Mouse (Mus musculus) adrenal gland, postnatal 36 days (tissue): ENCODE measurements at regions not wholly inside any gene's neighbourhood (a gene's known extent, or its start where the extent isn't known, plus 50 kb on each side); places are given as distances from the start of the nearest gene placed in this dataset.

Experiments used
- DNase-seq, 2 experiments: peaks; one replicate each; pipeline ENCODE4 v3.0.0; 2021; ENCODE audit warnings: mixed read lengths in 1 of 2

- DNase-seq = no peak
Measured at GRCm38 (mm10) chr4:91180241-91181096, 220.1 kb downstream of the Elavl2 start.

- DNase-seq = no peak
Measured at GRCm38 (mm10) chr4:91164280-91165121, 236.1 kb downstream of the Elavl2 start.

DNA sequence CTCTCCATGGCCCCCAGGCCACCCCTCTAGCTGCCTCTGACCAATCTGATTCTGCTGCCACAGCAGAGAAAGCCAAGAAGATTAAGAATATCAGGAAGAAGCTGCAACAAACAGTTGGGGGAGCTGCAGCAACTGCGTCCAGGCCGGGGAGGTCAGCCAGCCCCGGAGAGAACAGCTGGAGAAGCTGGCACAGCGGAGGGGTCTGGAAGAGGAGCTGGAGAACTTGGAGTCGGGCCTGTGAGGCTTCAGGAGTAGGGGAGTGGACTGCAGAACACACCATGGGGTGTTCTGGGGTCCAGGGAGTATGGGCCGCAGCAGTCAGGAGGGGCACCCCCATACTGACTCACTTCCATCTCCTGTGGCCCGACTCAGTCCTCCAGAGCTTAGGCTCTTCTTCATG, 243.5 kb downstream of the Elavl2 start:
- DNase-seq = no peak

DNA sequence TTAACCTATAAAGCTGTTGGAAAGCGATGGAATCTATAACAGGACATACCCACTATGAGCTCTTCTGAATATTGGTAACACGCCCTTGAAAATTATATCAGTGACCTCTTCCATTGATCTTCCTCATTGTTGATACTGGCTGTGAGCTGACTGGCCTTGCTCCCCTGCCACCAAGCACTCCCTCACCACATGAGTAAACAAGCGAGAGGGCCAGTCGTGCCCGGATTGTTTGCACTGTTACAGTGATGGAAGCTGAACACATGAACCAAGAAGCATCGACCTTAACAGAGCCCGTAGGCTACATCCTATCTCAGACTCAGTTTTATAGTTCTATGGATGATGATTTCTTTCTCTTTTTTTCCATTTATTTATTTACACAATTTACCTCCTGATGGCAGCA, 255.9 kb downstream of the Elavl2 start:
- no peak for DNase-seq

DNA sequence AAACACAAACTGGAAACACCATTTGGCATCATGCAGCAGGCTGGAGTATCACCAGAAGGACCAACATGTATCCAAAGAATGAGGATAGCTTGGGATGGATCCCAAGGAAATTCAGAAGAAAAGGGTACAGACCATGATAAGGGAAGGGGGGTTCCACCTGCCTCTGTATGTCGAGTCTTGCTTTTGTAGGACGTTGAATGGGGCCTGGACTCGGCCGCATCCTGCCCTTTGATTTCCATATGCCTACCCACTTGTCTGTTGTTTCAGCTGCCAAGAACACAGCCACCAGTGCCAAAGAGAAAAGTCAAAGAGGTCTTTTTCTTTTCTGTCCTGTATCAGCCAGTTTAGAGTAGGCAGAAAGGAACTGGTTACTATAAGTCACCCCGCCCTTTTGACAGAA, 256.7 kb downstream of the Elavl2 start:
- DNase-seq = no peak

- DNase-seq = peak in 1 of 2 experiments; percentile 11
Measured at GRCm38 (mm10) chr4:91135327-91135726, 265.3 kb downstream of the Elavl2 start.

GRCm38 (mm10) chr4:91132266-91132665, 268.3 kb downstream of the Elavl2 start:
- DNase-seq = no peak

DNA sequence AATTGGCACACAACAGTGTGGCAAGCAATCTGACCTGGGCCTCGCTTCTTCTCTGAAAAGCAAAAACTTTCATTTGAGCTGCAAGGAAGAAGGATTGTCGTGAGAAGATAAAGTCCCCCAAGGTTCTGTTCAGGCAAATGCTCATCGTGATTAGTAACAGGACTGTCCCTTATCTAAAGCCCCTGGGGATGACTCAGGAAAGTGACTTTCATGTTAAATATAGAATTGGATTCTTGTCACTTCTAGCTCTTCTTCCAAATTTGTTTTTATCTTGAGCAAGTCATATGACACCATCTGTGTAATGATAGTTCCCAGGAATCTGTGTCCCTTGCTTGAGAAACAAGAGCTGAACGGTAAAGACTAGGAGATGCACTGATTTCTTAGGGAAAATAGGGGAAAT, 280.3 kb downstream of the Elavl2 start:
- DNase-seq = no peak

DNA sequence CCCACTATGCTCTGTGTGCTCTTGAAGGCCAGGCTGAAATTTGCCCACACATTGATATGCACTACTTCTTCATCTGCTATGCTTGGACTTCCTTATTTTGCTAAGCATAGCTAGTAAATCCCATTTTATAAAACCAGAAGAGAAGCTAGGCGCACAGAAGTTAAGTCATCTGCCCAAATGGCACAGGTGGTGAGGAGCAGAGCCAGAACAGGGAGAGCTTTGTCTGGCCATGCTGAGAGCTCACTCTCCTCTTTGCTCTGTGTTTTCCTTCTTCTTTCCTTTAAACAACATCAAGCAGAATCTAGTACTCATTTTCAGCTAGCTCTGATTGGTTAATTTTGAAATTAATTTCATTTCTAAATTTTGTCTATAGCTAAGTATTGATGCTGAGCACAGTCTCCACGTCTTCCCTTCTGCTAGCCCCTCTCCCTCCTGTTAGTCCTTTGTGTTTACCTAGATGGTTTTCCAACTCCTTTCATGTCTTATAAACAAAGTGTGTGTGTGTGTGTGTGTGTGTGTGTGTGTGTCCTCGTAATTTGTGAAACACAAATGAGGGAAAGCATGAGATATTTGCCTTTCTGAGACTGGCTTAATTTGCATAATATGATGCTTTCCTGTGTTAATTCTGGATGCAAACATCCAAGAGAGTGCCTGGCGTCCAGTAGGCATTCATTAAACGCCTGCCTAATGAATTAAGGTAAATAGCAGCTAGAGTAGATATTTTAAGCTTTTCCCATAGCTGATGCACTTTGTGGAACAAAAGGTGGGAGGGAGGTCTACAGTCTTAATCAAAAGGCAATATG, 283.6 kb downstream of the Elavl2 start:
- DNase-seq = no peak

- DNase-seq = peak; percentile 16 to 24
Measured at GRCm38 (mm10) chr4:91111684-91112681, 288.6 kb downstream of the Elavl2 start.

GRCm38 (mm10) chr4:91096086-91096485, 304.5 kb downstream of the Elavl2 start:
- no peak for DNase-seq

- DNase-seq = no peak
Measured at GRCm38 (mm10) chr4:91094382-91094781, 306.2 kb downstream of the Elavl2 start.

GRCm38 (mm10) chr4:91093885-91094284, 306.7 kb downstream of the Elavl2 start:
- DNase-seq = no peak

DNA sequence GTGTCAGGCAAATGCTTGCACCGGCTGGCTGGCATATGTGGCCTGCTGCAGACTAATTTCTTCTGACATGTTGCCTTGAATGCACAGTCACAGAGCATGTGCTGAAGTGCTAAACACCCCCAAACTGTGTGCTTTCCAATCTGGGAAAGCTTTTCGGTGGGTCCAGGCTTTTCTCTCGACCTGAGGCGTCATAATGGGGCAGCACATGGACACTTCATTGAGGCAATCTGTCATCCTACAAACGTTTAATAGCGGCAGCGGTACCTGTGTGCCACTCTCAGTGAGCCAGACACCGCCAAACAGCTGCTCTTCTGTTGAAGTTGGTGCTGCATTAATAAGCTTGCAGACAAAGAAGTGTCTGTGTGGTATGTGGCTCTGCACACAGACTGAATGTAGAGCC, 308.3 kb downstream of the Elavl2 start:
- DNase-seq = no peak

DNA sequence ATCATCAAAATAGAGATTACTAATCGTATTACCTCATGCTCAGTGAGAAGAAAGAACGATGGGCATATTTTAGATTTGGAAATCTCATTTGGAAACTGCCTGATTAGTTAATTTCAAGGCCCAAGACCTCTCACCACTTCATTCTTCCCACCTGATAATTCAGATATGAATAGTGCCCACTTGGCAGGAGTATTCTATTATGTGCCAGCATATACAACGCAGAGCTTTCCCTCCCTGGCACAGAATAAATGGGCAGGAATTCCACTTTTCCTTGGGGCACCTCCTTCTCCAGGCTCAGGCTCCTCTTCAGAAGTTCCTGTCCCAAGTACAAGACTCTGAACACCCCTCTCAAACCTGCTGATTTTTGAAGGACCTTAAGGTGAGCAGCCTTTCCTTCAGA, 308.7 kb downstream of the Elavl2 start:
- no peak for DNase-seq

DNA sequence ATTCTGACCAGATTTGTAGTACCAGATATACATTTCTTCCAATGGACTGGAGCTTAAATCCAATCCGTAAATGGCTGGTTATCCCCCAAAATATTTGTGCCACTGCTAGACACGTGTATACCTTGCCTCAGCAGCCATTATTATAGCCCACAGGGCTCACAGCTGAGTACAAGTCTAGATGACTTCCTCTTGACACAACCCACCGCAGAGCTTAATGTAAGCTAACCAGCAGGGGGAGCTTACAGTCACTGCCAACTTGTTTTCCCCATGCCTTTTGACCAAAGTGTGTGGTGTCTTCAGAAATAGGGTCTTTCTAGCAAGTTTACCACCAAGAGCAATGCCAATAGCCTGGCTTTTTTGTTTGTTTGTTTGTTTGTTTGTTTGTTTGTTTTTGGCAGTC, 316.6 kb downstream of the Elavl2 start:
- DNase-seq = peak in 1 of 2 experiments; percentile 8

DNA sequence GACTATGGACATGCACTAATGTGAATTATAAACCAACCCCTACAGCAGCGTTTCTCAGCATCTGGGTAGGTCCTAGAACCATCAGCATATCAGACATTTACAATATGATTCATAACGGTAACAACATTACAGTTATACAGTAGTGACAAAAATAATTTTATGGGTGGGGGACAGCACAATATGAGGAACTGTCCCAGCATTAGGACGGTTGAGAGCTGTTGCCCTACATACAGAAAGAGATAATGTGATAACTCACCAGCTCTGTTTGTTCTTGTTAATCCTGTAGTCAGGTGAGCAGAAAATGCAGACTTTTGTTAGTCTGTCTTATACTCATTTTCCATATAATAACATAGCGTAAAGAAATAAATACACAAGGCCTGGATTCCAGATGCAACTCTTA, 319.1 kb downstream of the Elavl2 start:
- DNase-seq = no peak

GRCm38 (mm10) chr4:91080620-91081441, 319.8 kb downstream of the Elavl2 start:
- DNase-seq = no peak

DNA sequence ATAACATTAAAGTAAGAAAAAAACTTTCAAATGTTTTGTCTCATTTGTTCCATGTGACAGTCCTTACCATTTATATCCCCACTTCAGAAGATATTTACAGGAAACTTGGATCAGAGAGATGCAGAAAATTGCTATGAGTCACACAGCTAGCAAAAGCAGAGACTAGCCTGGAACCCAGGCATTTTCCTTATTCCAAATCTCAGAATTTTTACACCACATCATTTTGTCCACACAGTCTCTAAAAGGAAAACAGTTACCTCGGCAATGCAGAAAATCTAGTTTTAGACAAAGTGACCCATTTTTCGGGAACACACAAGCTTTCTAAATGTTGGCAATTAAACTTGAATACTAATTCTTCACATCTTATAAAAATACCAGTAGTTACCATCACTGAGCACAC, 329.3 kb downstream of the Elavl2 start:
- no peak for DNase-seq

- DNase-seq = no peak
Measured at GRCm38 (mm10) chr4:91060933-91061332, 339.7 kb downstream of the Elavl2 start.
